Mouse (Mus musculus) G1E (cell line): ENCODE results near the gene Dpysl5. TPM values are rescaled to one million over a fixed set of nuclear protein-coding genes. Genes with fewer than 3 reads are reported as not detected.

Experiments used
- ATAC-seq: 2 replicates; pipeline ENCODE4 v1.8.0; 2016; ENCODE audit warnings: mild to moderate bottlenecking; ENCODE audit not compliant: insufficient number of reproducible peaks, poor library complexity, low FRiP score, severe bottlenecking; ENCODE audit errors: extremely low read depth
- DNase-seq: peaks from one replicate; pipeline ENCODE4 v3.0.0; 2012; ENCODE audit warnings: low spot score
- H3K27me3 ChIP-seq: 2 replicates; pipeline ENCODE4 v1.6.1; 2012; ENCODE audit warnings: mild to moderate bottlenecking, low read length, inconsistent platforms; ENCODE audit not compliant: insufficient read depth
- H3K36me3 ChIP-seq: replicated peaks from 2 replicates; pipeline ENCODE3; 2012; ENCODE audit warnings: mild to moderate bottlenecking, inconsistent platforms
- H3K4me1 ChIP-seq: 2 replicates; pipeline ENCODE4 v1.6.1; 2012; ENCODE audit warnings: low read depth, low read length, inconsistent platforms, mixed read lengths; ENCODE audit not compliant: insufficient read depth
- H3K4me3 ChIP-seq: 2 replicates; pipeline ENCODE4 v1.5.1; 2012; ENCODE audit warnings: low read depth, mild to moderate bottlenecking, inconsistent platforms, low read length, moderate library complexity, mixed read lengths
- H3K9me3 ChIP-seq: replicated peaks from 2 replicates; pipeline ENCODE4 v1.6.1; 2012; ENCODE audit warnings: inconsistent platforms
- CTCF ChIP-seq: IDR thresholded peaks from 2 replicates; pipeline ENCODE4 v1.5.1; 2012; ENCODE audit warnings: low read depth, low read length, inconsistent platforms, mixed read lengths
- GATA1 ChIP-seq: IDR thresholded peaks from 2 replicates; pipeline ENCODE4 v1.6.1; 2012; ENCODE audit warnings: borderline replicate concordance, low read length, inconsistent platforms, mixed read lengths
- GATA2 ChIP-seq: IDR thresholded peaks from 2 replicates; pipeline ENCODE4 v1.6.1; 2012; ENCODE audit warnings: low read depth, low read length, inconsistent platforms, borderline replicate concordance
- POLR2AphosphoS5 ChIP-seq: IDR thresholded peaks from 2 replicates; pipeline ENCODE4 v1.6.1; 2012; ENCODE audit warnings: low read depth, low read length, inconsistent platforms; ENCODE audit not compliant: insufficient replicate concordance
- TAL1 ChIP-seq: conservative IDR thresholded peaks from 2 replicates; pipeline ENCODE4 v1.6.1; 2012; ENCODE audit warnings: low read depth, low read length, inconsistent platforms, mixed read lengths
- polyA plus RNA-seq: library from polyadenylated mRNA; stranded (reverse); fragments of >175 nt; gene quantifications from 2 replicates; pipeline ENCODE4 v1.2.3, GENCODE M21; 2012
- total RNA-seq, 2 experiments: library from RNA; stranded (forward) in 1 of 2; stranded (reverse) in 1 of 2; fragments of 200-1000 nt in 1 of 2; fragments of >200 nt in 1 of 2; fragmentation: Nextera tagmentation in 1 of 2; gene quantifications; 2 replicates each; pipeline ENCODE4 v1.2.3; 2014 to 2017

Gene Dpysl5
- total and polyA plus RNA-seq, 3 experiments, result 0.49 TPM; not detected in 2

DNA sequence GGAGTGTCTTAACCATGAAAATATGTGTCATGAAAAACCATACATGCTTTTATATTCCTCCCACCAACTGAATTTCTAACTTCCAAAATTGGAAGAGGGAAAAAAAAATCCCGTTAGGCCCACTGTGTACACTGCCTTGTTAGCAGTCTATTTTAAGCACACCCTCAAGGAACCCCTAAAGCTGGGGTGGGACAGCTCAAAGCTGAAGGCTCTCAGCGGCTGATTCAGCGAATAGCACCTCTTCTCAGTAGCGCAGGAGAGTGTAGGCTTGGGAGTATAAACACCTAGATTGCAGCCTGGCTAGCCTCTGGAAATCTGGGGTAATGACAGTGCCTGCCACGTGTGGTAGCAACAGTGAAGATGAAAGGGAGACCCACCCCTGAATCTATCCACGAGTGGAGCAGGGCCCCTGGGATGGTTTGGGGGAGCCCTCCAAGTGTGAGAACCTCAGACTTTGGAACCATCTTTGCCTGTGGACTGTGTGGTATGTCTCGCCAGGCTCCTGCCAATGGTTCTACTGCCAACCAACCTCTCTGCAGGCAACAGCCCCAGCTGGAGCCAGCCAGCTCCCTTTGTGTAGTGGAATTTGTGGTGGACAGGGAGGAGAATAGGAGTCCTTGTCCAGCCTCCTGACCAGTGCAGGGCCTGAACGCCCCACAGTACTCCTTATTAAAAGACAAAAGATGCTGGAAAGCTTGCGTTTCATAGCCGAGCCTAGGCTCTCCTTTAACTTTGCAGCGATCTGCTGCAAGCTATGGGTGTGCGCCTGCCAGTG lies 54.4 kb downstream of the Dpysl5 start:
- ATAC-seq (no peak), DNase-seq (no peak)
- TF ChIP-seq GATA2 (no peak), TAL1 (no peak), POLR2AphosphoS5 (no peak), CTCF (no peak), GATA1 (no peak)
- Histone ChIP-seq H3K36me3 (no peaks in the 10 kb centered on the region), H3K4me1 (no peaks in the 10 kb centered on the region), H3K27me3 (peaks cover 3% of the 10 kb centered on the region), H3K4me3 (no peak overlapping the region), H3K9me3 (no peaks in the 10 kb centered on the region)

- H3K4me1 ChIP-seq, result no peaks in the 10 kb centered on the region
- H3K9me3 ChIP-seq, result no peaks in the 10 kb centered on the region
- no peak overlapping the region for H3K4me3 ChIP-seq
- no peaks in the 10 kb centered on the region for H3K36me3 ChIP-seq
- ATAC-seq (no peak), DNase-seq (no peak)
- H3K27me3 ChIP-seq, result peaks cover 3% of the 10 kb centered on the region
- TF ChIP-seq GATA2 (no peak), TAL1 (no peak), GATA1 (no peak), POLR2AphosphoS5 (no peak), CTCF (no peak)
These were observed 56.7 kb downstream of the Dpysl5 start for GRCm38 (mm10) chr5:30768082-30768481.

DNA sequence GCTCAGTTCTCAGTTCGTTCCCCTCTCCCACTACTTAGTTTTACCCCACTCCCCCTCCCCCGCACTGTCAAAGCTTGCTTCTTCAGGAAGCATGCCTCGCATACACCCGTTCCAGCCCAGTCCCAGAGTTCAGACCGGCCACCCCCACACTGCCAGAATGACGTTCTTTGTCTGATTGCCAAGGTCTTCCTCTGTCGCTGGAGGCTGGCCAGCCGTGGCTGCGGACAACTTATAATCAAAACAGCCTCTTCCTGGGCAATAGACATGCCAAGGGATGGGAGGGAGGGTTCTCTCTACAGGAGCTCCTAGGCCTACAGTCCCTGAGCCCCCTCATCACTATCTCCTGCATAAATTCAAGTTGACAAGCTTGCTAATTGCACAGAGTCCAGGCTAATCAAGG lies 57.2 kb downstream of the Dpysl5 start:
- ATAC-seq, result no peak
- H3K4me1 ChIP-seq, result no peaks in the 10 kb centered on the region
- no peak overlapping the region for H3K4me3 ChIP-seq
- peaks cover 3% of the 10 kb centered on the region for H3K27me3 ChIP-seq
- no peak for DNase-seq
- no peak for TF ChIP-seq GATA1
- TF ChIP-seq TAL1, result no peak
- no peak for TF ChIP-seq POLR2AphosphoS5
- no peak for TF ChIP-seq CTCF
- TF ChIP-seq GATA2, result no peak
- H3K36me3 ChIP-seq, result no peaks in the 10 kb centered on the region
- H3K9me3 ChIP-seq, result no peaks in the 10 kb centered on the region

GRCm38 (mm10) chr5:30769075-30769474 lies 57.7 kb downstream of the Dpysl5 start:
- H3K27me3 ChIP-seq, result peaks cover 3% of the 10 kb centered on the region
- H3K4me3 ChIP-seq, result no peak overlapping the region
- H3K36me3 ChIP-seq, result no peaks in the 10 kb centered on the region

DNA sequence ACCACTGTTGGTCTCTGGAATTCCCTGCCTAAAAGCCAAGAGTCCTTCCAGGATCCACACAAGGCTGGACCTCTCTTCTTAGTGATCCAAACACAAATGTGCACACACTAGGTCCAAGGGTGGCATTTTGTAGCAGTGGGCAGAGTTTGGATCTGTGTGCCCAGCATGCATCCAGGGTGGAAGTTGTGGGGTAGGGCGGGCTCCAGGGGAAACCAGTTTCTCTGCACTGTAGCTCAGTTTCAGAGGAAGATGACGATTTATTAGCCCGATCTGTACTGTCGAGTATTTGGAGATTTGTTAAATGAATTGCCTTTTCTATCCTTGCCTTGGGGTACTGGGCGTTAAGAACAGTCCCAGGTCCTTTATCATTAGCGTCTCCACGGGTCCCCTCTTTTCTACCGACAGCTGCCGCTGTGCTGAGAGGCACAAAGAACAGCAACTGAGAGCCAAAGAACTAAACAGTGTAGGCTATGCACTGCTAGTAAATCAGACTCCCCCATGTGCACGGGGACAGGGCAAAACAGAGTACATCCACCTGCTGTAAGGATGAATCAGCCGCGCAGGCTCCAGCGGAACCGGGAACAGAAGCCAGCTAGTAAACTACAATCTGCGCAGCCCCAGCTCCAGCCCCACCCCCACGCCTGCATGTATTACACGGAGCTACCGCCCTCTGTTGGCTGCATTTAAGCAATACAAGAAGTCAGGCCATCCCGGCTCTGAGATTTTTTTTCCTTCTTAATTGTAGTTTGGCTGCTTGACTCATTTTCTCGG lies 63.4 kb downstream of the Dpysl5 start:
- H3K27me3 ChIP-seq, result peaks cover 15% of the 10 kb centered on the region
- ATAC-seq, result no peak
- no peak for DNase-seq
- TF ChIP-seq CTCF, result no peak
- no peak for TF ChIP-seq GATA2
- no peak for TF ChIP-seq TAL1
- no peak for TF ChIP-seq GATA1
- TF ChIP-seq POLR2AphosphoS5, result no peak
- no peak overlapping the region for H3K4me3 ChIP-seq
- no peaks in the 10 kb centered on the region for H3K36me3 ChIP-seq
- no peaks in the 10 kb centered on the region for H3K9me3 ChIP-seq
- no peaks in the 10 kb centered on the region for H3K4me1 ChIP-seq

More at GRCm38 (mm10) chr5:30769075-30769474, 57.7 kb downstream of the Dpysl5 start:
- DNase-seq, result no peak
- no peak for ATAC-seq
- no peak for TF ChIP-seq CTCF
- TF ChIP-seq GATA1, result no peak
- no peak for TF ChIP-seq TAL1
- no peak for TF ChIP-seq POLR2AphosphoS5
- TF ChIP-seq GATA2, result no peak
- Histone ChIP-seq H3K4me1 (no peaks in the 10 kb centered on the region), H3K9me3 (no peaks in the 10 kb centered on the region)

- H3K9me3 ChIP-seq, result no peaks in the 10 kb centered on the region
- H3K36me3 ChIP-seq, result no peaks in the 10 kb centered on the region
- H3K27me3 ChIP-seq, result peaks cover 27% of the 10 kb centered on the region
- DNase-seq (no peak), ATAC-seq (no peak)
- no peak overlapping the region for H3K4me3 ChIP-seq
- H3K4me1 ChIP-seq, result no peaks in the 10 kb centered on the region
- no peak for TF ChIP-seq GATA2
- TF ChIP-seq POLR2AphosphoS5, result no peak
- TF ChIP-seq CTCF, result no peak
- no peak for TF ChIP-seq TAL1
These were observed 69.3 kb downstream of the Dpysl5 start for GRCm38 (mm10) chr5:30780699-30781098.
